Mouse (Mus musculus) lung, postnatal 0 days (tissue): Measurements from ENCODE around the gene Kcna1. TPM values are rescaled to one million over a fixed set of nuclear protein-coding genes. Genes with fewer than 3 reads are reported as not detected.

ENCODE experiments used
- ATAC-seq: fragments of 200-750 bp; cut with Nextera tagmentation; 2 replicates; pipeline ENCODE4 v1.8.0; 2017; ENCODE audit warnings: moderate library complexity
- DNase-seq: peaks from one replicate; pipeline ENCODE4 v3.0.0-alpha.2; 2016; ENCODE audit warnings: low spot score
- H3K27ac ChIP-seq: fragments of 300-500 bp; sonication (generic); 2 replicates; pipeline ENCODE4 v1.5.1; 2014; ENCODE audit warnings: antibody characterized with exemption, mild to moderate bottlenecking, low read length, mixed read lengths
- H3K27me3 ChIP-seq: fragments of 300-500 bp; sonication (generic); replicated peaks from 2 replicates; pipeline ENCODE4 v1.6.1; 2014; ENCODE audit warnings: low read length, mixed read lengths; ENCODE audit not compliant: insufficient read depth
- H3K36me3 ChIP-seq: fragments of 300-500 bp; sonication (generic); 2 replicates; pipeline ENCODE4 v1.6.1; 2014; ENCODE audit warnings: low read length, mixed read lengths; ENCODE audit not compliant: insufficient read depth
- H3K4me1 ChIP-seq: fragments of 300-500 bp; sonication (generic); 2 replicates; pipeline ENCODE4 v1.6.1; 2014; ENCODE audit warnings: antibody characterized with exemption, low read depth, low read length, mixed read lengths; ENCODE audit not compliant: insufficient read depth
- H3K4me2 ChIP-seq: fragments of 300-500 bp; sonication (generic); replicated peaks from 2 replicates; pipeline ENCODE4 v1.6.1; 2014; ENCODE audit warnings: low read depth, mild to moderate bottlenecking, low read length, moderate library complexity, mixed read lengths
- H3K4me3 ChIP-seq: fragments of 300-500 bp; sonication (generic); 2 replicates; pipeline ENCODE4 v1.5.1; 2014; ENCODE audit warnings: low read depth, low read length
- H3K9ac ChIP-seq: fragments of 300-500 bp; sonication (generic); replicated peaks from 2 replicates; pipeline ENCODE4 v1.6.1; 2014; ENCODE audit warnings: low read depth, mild to moderate bottlenecking
- H3K9me3 ChIP-seq: fragments of 300-500 bp; sonication (generic); 2 replicates; pipeline ENCODE4 v1.6.1; 2016; ENCODE audit warnings: low read length, mixed read lengths
- CTCF ChIP-seq: IDR thresholded peaks from 2 replicates; pipeline ENCODE4 v1.5.1; 2016; ENCODE audit warnings: antibody characterized with exemption, mild to moderate bottlenecking
- EP300 ChIP-seq: IDR thresholded peaks from 2 replicates; pipeline ENCODE4 v1.6.1; 2016; ENCODE audit warnings: antibody characterized with exemption, mild to moderate bottlenecking, control low read depth
- WGBS: fragments of 180-500 bp; shearing (Covaris S2); extraction: QIAGEN DNeasy Blood & Tissue Kit; methylation state at CpG from one replicate; pipeline ENCODE4 v1.1.7; 2014; 5-methylcytosine and 5-hydroxymethylcytosine counted together
- polyA plus RNA-seq: library from polyadenylated mRNA; unstranded; fragments of >200 nt; fragmentation: Nextera tagmentation; extraction: Ambion mirVana; gene quantifications from 2 replicates; pipeline ENCODE4 v1.2.1, GENCODE M21; 2015

The Kcna1 gene
- polyA plus RNA-seq, 1 experiment from 2014 or later: 0.08 TPM

DNA sequence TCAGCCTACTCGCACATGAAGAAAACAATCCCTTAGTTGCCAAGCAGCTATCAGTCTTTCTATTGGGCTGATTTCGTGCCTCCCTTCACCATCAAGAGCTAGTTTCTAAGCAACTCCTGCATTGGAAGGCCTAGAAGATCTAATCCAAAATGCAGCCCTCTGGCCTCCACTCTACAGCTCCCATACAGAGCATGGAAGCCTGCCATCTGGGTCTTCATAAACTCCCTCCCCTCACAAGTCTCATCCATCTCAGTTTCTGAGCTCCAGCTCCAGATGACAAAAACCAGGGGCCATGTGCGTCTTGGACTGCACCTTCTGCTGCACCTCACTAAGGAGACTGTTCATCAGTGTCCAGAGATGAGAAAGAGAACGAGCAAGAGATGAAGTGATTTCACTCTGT, 52.8 kb downstream of the Kcna1 start:
- 80% methylated on average over 4 of the region's 4 CpGs for WGBS
- Histone ChIP-seq H3K4me1 (no peaks in the 10 kb centered on the region), H3K36me3 (no peaks in the 10 kb centered on the region), H3K9ac (no peak overlapping the region), H3K9me3 (no peaks in the 10 kb centered on the region), H3K27ac (no peak overlapping the region), H3K4me2 (no peak overlapping the region), H3K4me3 (no peak overlapping the region), H3K27me3 (no peaks in the 10 kb centered on the region)
- ATAC-seq (no peak), DNase-seq (no peak)
- no peak for TF ChIP-seq EP300
- no peak for TF ChIP-seq CTCF

Other genes with a start within 250 kb of the Kcna1 start
- gene Kcna5, start 111.0 kb downstream of the Kcna1 start, polyA plus RNA-seq: 1.5 TPM in 2 replicates
- 0.20 and 0.21 TPM in 2 replicates for gene Kcna6, start 94.3 kb upstream of the Kcna1 start, polyA plus RNA-seq
- 136 and 141 TPM in 2 replicates for gene Ndufa9, start 202.8 kb upstream of the Kcna1 start, polyA plus RNA-seq
- gene Akap3, start 206.7 kb upstream of the Kcna1 start, polyA plus RNA-seq: not detected in 2 replicates